Mouse (Mus musculus) liver, adult (tissue): ENCODE data around the gene Nfasc.

Source experiments
- GATA4 ChIP-seq: IDR thresholded peaks from 2 replicates; pipeline ENCODE4 v1.6.1; 2014; ENCODE audit warnings: mild to moderate bottlenecking, low read length; ENCODE audit not compliant: insufficient replicate concordance

Nfasc gene

GRCm38 (mm10) chr1:132523920-132524319 lies 217.7 kb downstream of the Nfasc start:
- no peak for TF ChIP-seq GATA4

- TF ChIP-seq GATA4, result no peak
Measured at GRCm38 (mm10) chr1:132523048-132523447, 218.5 kb downstream of the Nfasc start.

- TF ChIP-seq GATA4, result no peak
Measured at GRCm38 (mm10) chr1:132520764-132521163, 220.8 kb downstream of the Nfasc start.

DNA sequence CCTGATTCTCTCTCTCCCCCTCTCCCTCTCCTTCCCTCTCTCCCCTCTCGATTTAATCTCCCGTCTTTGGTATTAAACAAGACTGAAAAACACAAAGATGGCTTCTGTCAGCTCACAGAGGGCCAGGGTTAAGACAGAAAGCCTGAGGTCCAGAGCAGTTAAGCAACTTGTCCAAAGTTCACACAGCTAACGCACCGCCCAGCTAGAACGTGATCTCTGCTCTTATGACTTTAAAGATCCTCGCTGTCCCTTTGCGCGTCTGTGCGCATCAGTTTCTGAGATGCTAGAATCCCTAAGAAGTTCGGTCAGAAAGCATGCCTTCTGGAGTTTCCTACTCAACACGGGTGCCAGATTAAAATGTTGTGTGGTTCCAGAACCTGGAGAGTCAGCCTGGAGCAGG lies 221.9 kb downstream of the Nfasc start:
- no peak for TF ChIP-seq GATA4

DNA sequence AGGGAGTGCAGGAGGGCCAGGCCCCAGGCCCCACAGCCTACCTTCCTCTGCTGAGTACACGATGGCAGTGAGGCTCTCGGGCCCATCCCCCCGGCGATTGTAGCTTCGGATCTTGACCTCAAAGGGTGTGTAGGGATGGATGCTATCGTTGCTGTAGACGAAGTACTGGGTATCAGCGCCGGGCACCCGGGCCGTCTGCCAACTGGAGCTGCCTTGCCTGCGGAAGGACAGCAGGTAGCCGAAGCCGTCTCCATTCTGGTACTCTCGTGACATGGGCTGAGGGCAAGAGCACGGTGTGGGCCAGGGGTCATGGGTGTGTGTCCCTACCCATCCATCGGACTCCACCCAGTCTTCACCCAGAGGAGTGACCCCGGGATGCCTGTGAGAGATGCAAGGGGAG lies 223.0 kb downstream of the Nfasc start:
- TF ChIP-seq GATA4, result no peak

DNA sequence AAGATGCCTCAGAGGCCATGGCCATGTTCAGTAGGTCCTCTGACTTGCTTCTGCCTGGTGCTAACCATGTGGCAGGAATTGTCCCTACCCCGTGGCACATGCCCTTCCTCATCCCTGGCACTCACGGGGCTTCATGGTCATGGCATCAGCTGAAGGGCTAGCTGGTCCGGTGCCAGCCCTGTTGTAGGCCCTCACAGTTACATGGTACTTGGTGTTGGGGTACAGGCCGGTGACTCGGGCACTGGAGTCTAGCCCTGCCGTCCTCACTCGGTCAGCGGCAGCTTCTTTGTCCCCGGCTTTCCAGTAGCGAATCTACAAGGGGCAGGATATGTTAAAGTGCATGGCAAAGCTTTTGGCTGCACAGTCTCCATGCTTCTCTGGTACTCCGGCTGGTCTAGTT lies 224.8 kb downstream of the Nfasc start:
- TF ChIP-seq GATA4, result no peak

DNA sequence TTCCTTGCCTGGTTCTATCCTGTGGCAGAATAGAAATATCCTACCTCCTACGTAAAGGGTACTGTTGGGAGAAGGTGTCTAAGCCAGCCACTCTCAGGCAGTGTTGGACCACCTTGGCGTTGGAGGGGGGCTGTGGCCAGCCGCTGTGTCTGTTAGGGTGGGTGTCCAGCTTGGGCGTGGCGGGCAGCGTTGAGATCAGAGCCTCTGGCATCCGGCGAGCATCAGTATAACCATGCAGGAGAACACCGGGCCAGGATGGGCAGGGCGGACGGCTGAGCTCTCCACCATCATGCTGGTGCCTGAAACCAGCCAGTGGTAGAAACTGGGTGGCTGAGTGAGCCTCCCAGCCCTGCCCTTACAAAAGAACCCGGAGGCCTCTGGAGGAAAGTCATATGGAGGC lies 226.3 kb downstream of the Nfasc start:
- TF ChIP-seq GATA4, result no peak
